Mouse (Mus musculus): ENCODE results near the gene Daam1. TPM values are rescaled to one million over a fixed set of nuclear protein-coding genes. Genes with fewer than 3 reads are reported as not detected.

Daam1 gene
- polyA plus RNA-seq, 1 experiment from 2014 or later, result 10.4 TPM

DNA sequence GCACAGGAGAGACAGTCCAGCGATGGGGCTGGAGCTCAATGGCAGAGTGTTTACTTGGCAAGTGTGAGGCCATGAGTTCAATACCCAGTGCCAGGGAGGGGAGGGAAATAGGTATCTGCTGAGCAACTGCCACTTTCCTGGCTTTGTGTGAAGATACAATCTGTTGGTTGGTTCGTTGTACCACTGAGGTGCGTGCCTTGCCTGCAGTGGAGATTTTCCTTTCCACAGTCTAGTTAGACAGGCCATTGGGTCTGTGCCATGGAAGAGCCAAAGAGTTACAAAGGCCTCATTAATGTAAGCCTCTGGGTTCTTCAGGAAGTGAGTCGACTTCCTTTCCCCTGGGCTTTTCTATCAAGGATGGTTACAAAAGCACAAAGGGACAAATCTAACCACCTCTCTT lies 112.8 kb downstream of the Daam1 start:
- WGBS, result 87% methylated on average over 4 of the region's 4 CpGs
- H3K36me3 ChIP-seq, result peaks cover 47% of the 10 kb centered on the region

GRCm38 (mm10) chr12:71945844-71946243 lies 115.0 kb downstream of the Daam1 start:
- Histone ChIP-seq H3K4me2 (no peak overlapping the region), H3K9me3 (no peaks in the 10 kb centered on the region), H3K4me1 (no peaks in the 10 kb centered on the region), H3K4me3 (no peak overlapping the region), H3K27me3 (no peaks in the 10 kb centered on the region), H3K36me3 (peaks cover 54% of the 10 kb centered on the region), H3K9ac (no peak overlapping the region), H3K27ac (no peak overlapping the region)
- WGBS, result 71% methylated on average over 7 of the region's 7 CpGs
- no peak for ATAC-seq (ENCODE audit: insufficient number of reproducible peaks, insufficient read depth, low FRiP score, low TSS enrichment, low read depth)

More for the DNA sequence above, 112.8 kb downstream of the Daam1 start:
- no peaks in the 10 kb centered on the region for H3K27me3 ChIP-seq
- H3K9ac ChIP-seq, result no peak overlapping the region
- no peak overlapping the region for H3K4me3 ChIP-seq
- no peak for ATAC-seq (ENCODE audit: insufficient number of reproducible peaks, insufficient read depth, low FRiP score, low TSS enrichment, low read depth)
- H3K9me3 ChIP-seq, result no peaks in the 10 kb centered on the region
- H3K4me2 ChIP-seq, result no peak overlapping the region
- H3K27ac ChIP-seq, result no peak overlapping the region
- H3K4me1 ChIP-seq, result no peaks in the 10 kb centered on the region

- 89% methylated on average over 8 of the region's 8 CpGs for WGBS
- ATAC-seq (ENCODE audit: insufficient number of reproducible peaks, insufficient read depth, low FRiP score, low TSS enrichment, low read depth), result no peak
- H3K36me3 ChIP-seq, result peaks cover 60% of the 10 kb centered on the region
These were observed 115.6 kb downstream of the Daam1 start for GRCm38 (mm10) chr12:71946448-71946847.

GRCm38 (mm10) chr12:71948972-71949371 lies 118.1 kb downstream of the Daam1 start:
- Histone ChIP-seq H3K9me3 (no peaks in the 10 kb centered on the region), H3K4me2 (no peak overlapping the region), H3K9ac (no peak overlapping the region), H3K36me3 (peaks cover 71% of the 10 kb centered on the region), H3K4me1 (peaks cover 10% of the 10 kb centered on the region), H3K27me3 (no peaks in the 10 kb centered on the region), H3K27ac (no peak overlapping the region), H3K4me3 (no peak overlapping the region)
- WGBS, result 96% methylated on average over 6 of the region's 6 CpGs
- no peak for ATAC-seq (ENCODE audit: insufficient number of reproducible peaks, insufficient read depth, low FRiP score, low TSS enrichment, low read depth)

More at GRCm38 (mm10) chr12:71946448-71946847, 115.6 kb downstream of the Daam1 start:
- no peak overlapping the region for H3K9ac ChIP-seq
- H3K27ac ChIP-seq, result no peak overlapping the region
- no peaks in the 10 kb centered on the region for H3K27me3 ChIP-seq
- no peak overlapping the region for H3K4me3 ChIP-seq
- no peaks in the 10 kb centered on the region for H3K4me1 ChIP-seq
- no peaks in the 10 kb centered on the region for H3K9me3 ChIP-seq
- H3K4me2 ChIP-seq, result no peak overlapping the region

- 90% methylated on average over 6 of the region's 6 CpGs for WGBS
- no peaks in the 10 kb centered on the region for H3K9me3 ChIP-seq
- H3K4me1 ChIP-seq, result peaks cover 15% of the 10 kb centered on the region
- no peak overlapping the region for H3K4me3 ChIP-seq
- H3K36me3 ChIP-seq, result peaks cover 65% of the 10 kb centered on the region
- H3K4me2 ChIP-seq, result no peak overlapping the region
- H3K27ac ChIP-seq, result no peak overlapping the region
- ATAC-seq (ENCODE audit: insufficient number of reproducible peaks, insufficient read depth, low FRiP score, low TSS enrichment, low read depth), result no peak
- H3K9ac ChIP-seq, result no peak overlapping the region
- H3K27me3 ChIP-seq, result no peaks in the 10 kb centered on the region
These were observed 118.7 kb downstream of the Daam1 start for GRCm38 (mm10) chr12:71949606-71950005.

- peaks cover 64% of the 10 kb centered on the region for H3K36me3 ChIP-seq
These were observed 119.4 kb downstream of the Daam1 start for GRCm38 (mm10) chr12:71950095-71950877.

GRCm38 (mm10) chr12:71954180-71954935 lies 123.5 kb downstream of the Daam1 start:
- ATAC-seq (ENCODE audit: insufficient number of reproducible peaks, insufficient read depth, low FRiP score, low TSS enrichment, low read depth), result no peak
- Histone ChIP-seq H3K9me3 (no peaks in the 10 kb centered on the region), H3K4me1 (peaks cover 15% of the 10 kb centered on the region), H3K27ac (0 out of 2 replicates have a peak overlapping the region, but pooled peaks have one; percentile 12), H3K4me3 (no peak overlapping the region), H3K9ac (no peak overlapping the region), H3K36me3 (peaks cover 36% of the 10 kb centered on the region), H3K27me3 (no peaks in the 10 kb centered on the region), H3K4me2 (no peak overlapping the region)
- WGBS, result 45% methylated on average over 5 of the region's 5 CpGs

More at GRCm38 (mm10) chr12:71950095-71950877, 119.4 kb downstream of the Daam1 start:
- no peak overlapping the region for H3K9ac ChIP-seq
- H3K4me3 ChIP-seq, result no peak overlapping the region
- H3K27me3 ChIP-seq, result no peaks in the 10 kb centered on the region
- 89% methylated on average over 13 of the region's 13 CpGs for WGBS
- ATAC-seq (ENCODE audit: insufficient number of reproducible peaks, insufficient read depth, low FRiP score, low TSS enrichment, low read depth), result no peak
- no peak overlapping the region for H3K27ac ChIP-seq
- H3K4me1 ChIP-seq, result peaks cover 15% of the 10 kb centered on the region
- H3K4me2 ChIP-seq, result no peak overlapping the region
- no peaks in the 10 kb centered on the region for H3K9me3 ChIP-seq

DNA sequence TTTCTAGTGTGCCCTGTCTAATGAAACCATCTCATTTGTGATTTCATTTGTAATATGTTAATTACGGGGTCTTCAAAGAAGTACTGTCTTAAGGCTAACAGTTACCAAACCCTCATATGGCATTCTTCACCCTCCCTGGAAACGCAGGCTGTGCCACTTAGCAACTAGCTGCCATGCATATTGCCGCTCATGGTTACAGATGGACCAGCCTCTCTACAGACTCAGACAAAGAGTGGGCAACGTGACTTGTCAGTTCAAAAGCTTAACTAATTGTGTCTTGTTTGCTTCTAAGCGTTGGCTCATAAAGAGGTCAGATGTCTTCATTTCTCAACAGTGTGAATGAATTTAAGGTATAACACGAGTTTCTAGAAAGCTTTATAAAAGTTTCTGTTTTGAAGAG lies 126.1 kb downstream of the Daam1 start:
- Histone ChIP-seq H3K9me3 (no peaks in the 10 kb centered on the region), H3K9ac (no peak overlapping the region), H3K27ac (no peak overlapping the region), H3K4me3 (no peak overlapping the region), H3K27me3 (no peaks in the 10 kb centered on the region), H3K36me3 (peaks cover 38% of the 10 kb centered on the region), H3K4me2 (no peak overlapping the region), H3K4me1 (peaks cover 15% of the 10 kb centered on the region)
- 73% methylated on average over 6 of the region's 6 CpGs for WGBS
- ATAC-seq (ENCODE audit: insufficient number of reproducible peaks, insufficient read depth, low FRiP score, low TSS enrichment, low read depth), result no peak

GRCm38 (mm10) chr12:71957496-71957895 lies 126.6 kb downstream of the Daam1 start:
- no peak overlapping the region for H3K4me3 ChIP-seq
- H3K9me3 ChIP-seq, result no peaks in the 10 kb centered on the region
- ATAC-seq (ENCODE audit: insufficient number of reproducible peaks, insufficient read depth, low FRiP score, low TSS enrichment, low read depth), result no peak
- H3K36me3 ChIP-seq, result peaks cover 39% of the 10 kb centered on the region
- 49% methylated on average over 5 of the region's 5 CpGs for WGBS
- no peak overlapping the region for H3K9ac ChIP-seq
- no peak overlapping the region for H3K4me2 ChIP-seq
- H3K27ac ChIP-seq, result no peak overlapping the region
- peaks cover 15% of the 10 kb centered on the region for H3K4me1 ChIP-seq
- no peaks in the 10 kb centered on the region for H3K27me3 ChIP-seq

DNA sequence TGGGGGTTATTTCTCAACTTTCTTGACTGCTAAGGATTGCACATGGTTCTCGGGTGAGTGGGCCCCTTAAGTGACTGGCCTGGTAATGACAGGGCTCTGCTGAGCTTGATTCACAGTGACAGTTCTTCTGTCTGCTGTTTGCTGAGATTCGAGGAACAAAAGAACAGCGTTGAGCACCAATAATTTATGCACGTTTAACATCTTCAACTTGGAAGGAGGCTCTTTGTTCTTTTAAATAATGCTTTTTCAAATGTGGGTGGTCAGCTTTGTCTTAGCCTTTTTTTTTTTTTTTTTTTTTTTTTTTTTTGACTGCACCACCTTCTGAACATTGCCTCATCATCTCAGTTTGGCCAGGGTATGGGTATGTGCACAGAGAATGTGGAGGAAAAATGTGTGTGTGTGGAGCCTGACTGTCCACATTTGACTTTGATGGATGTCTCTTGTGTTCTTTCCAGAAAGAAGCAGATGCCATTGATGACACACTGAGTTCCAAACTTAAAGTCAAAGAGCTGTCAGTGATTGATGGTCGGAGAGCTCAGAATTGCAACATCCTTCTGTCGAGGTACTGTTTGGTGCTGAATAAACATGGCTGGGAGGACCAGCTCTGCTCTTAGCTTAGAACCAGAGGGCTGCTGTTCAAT lies 128.6 kb downstream of the Daam1 start:
- 54% methylated on average over 6 of the region's 6 CpGs for WGBS
- H3K27ac ChIP-seq, result no peak overlapping the region
- no peaks in the 10 kb centered on the region for H3K27me3 ChIP-seq
- H3K4me1 ChIP-seq, result no peaks in the 10 kb centered on the region
- H3K4me3 ChIP-seq, result no peak overlapping the region
- no peak overlapping the region for H3K9ac ChIP-seq
- peaks cover 32% of the 10 kb centered on the region for H3K36me3 ChIP-seq
- ATAC-seq (ENCODE audit: insufficient number of reproducible peaks, insufficient read depth, low FRiP score, low TSS enrichment, low read depth), result no peak
- no peak overlapping the region for H3K4me2 ChIP-seq
- no peaks in the 10 kb centered on the region for H3K9me3 ChIP-seq

DNA sequence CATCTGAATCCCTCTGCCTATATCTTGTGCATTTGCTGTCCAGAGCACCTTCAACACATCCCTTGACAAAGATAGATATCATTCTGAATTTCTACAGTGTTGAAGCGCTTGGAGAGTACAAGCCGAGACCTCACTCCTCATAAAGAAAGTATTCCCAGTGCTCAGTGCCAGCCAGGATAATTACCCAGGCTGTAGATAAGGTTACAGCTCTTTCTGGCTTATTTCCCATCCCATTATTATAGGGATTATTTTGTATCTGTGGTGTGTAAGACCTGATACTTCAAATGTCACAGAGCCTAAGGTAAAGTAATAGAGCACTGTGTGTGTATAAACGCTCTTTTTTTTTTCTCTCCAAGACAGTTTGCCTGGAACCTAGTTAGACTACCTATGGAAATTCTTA lies 130.8 kb downstream of the Daam1 start:
- Histone ChIP-seq H3K27ac (no peak overlapping the region), H3K4me3 (no peak overlapping the region), H3K9me3 (no peaks in the 10 kb centered on the region), H3K36me3 (peaks cover 29% of the 10 kb centered on the region), H3K27me3 (no peaks in the 10 kb centered on the region), H3K4me2 (no peak overlapping the region), H3K4me1 (no peaks in the 10 kb centered on the region), H3K9ac (no peak overlapping the region)
- ATAC-seq (ENCODE audit: insufficient number of reproducible peaks, insufficient read depth, low FRiP score, low TSS enrichment, low read depth), result no peak
- WGBS, result 87% methylated on average over 3 of the region's 3 CpGs

Data from embryonic facial prominence, embryonic 13.5 days (tissue).